Mouse (Mus musculus) ES-E14 (cell line): ENCODE data around the gene Sele.

ENCODE experiments used
- CHD2 ChIP-seq: IDR thresholded peaks from 2 replicates; pipeline ENCODE4 v1.6.1; 2014; ENCODE audit warnings: mild to moderate bottlenecking, low read depth, low read length, inconsistent platforms
- HCFC1 ChIP-seq: IDR thresholded peaks from 2 replicates; pipeline ENCODE4 v1.6.1; 2012; ENCODE audit warnings: low read length, inconsistent platforms, borderline replicate concordance; ENCODE audit not compliant: insufficient read depth
- MAFK ChIP-seq: IDR thresholded peaks from 2 replicates; pipeline ENCODE4 v1.6.1; 2014; ENCODE audit warnings: mild to moderate bottlenecking, low read depth, low read length, inconsistent platforms; ENCODE audit not compliant: insufficient read depth
- ZC3H11A ChIP-seq: IDR thresholded peaks from 2 replicates; pipeline ENCODE4 v1.6.1; 2012; ENCODE audit warnings: low read depth, mild to moderate bottlenecking, inconsistent platforms, low read length, borderline replicate concordance
- ZNF384 ChIP-seq: IDR thresholded peaks from 2 replicates; pipeline ENCODE4 v1.6.1; 2012; ENCODE audit warnings: low read depth, low read length, inconsistent platforms

DNA sequence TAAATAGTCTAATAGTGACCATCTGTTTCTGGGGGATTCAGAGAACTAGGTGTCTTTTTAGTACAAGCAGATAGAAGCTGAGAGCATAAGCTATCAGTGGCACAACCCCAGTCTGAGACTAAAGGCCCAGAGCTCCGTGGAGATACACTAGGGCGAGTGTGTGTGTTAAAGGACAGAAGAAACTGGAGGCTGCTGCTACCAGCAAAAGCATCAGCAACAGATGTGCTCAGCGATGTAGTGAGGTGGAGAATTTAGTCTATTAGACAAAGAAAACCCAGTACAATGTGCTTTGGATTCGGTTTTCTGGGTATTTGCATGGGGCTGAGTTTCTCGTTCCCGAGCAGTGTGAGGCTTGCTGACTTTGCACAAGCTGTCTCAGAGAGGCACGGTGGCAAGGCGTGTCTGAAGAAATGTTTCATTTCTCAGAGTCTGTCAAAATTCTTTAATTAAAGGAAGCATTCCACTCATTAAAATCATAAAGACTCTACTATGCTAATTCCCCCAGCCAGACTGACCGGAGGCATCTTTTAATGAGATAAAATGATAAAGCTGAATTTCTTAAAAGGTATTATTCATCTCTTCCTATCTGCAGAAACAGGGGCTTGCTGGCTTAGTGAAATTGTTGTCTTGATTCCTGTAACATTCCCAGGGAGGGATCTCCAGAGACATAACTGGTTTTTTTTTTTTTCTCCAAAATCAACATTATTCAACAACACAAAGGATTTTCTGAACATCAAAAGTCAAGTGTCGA is 7.5 kb upstream of the Sele start:
- TF ChIP-seq ZNF384 (no peak), HCFC1 (no peak), MAFK (no peak), CHD2 (no peak), ZC3H11A (no peak)
